Mouse (Mus musculus) heart, postnatal 0 days (tissue): ENCODE data around the gene Mob4. TPM values are rescaled to one million over a fixed set of nuclear protein-coding genes. Genes with fewer than 3 reads are reported as not detected.
A peak's percentile ranks its signal among the peaks of the same experiment; 100 is the strongest.

Source experiments
- ATAC-seq: fragments of 200-750 bp; cut with Nextera tagmentation; 2 replicates; pipeline ENCODE4 v1.8.0; 2017; ENCODE audit warnings: low read depth, moderate number of reproducible peaks, moderate library complexity; ENCODE audit not compliant: insufficient read depth
- DNase-seq: peaks from one replicate; pipeline ENCODE4 v3.0.0-alpha.2; 2016; ENCODE audit warnings: low spot score
- H3K27ac ChIP-seq: fragments of 300-500 bp; sonication (generic); 2 replicates; pipeline ENCODE4 v1.5.1; 2014; ENCODE audit warnings: low read depth, mild to moderate bottlenecking
- H3K27me3 ChIP-seq: fragments of 300-500 bp; sonication (generic); 2 replicates; pipeline ENCODE4 v1.6.1; 2014; ENCODE audit warnings: low read length, mixed read lengths; ENCODE audit not compliant: control insufficient read depth, insufficient read depth
- H3K36me3 ChIP-seq: fragments of 300-500 bp; sonication (generic); replicated peaks from 2 replicates; pipeline ENCODE4 v1.6.1; 2014; ENCODE audit warnings: low read length, mixed read lengths; ENCODE audit not compliant: control insufficient read depth, insufficient read depth
- H3K4me1 ChIP-seq: fragments of 300-500 bp; sonication (generic); 2 replicates; pipeline ENCODE4 v1.6.1; 2014; ENCODE audit warnings: antibody characterized with exemption; ENCODE audit not compliant: control insufficient read depth, insufficient read depth
- H3K4me2 ChIP-seq: fragments of 300-500 bp; sonication (generic); 2 replicates; pipeline ENCODE4 v1.6.1; 2014; ENCODE audit warnings: low read depth, mild to moderate bottlenecking, low read length, moderate library complexity
- H3K4me3 ChIP-seq: fragments of 300-500 bp; sonication (generic); 2 replicates; pipeline ENCODE4 v1.5.1; 2014; ENCODE audit warnings: low read depth, low read length
- H3K9ac ChIP-seq: fragments of 300-500 bp; sonication (generic); replicated peaks from 2 replicates; pipeline ENCODE4 v1.6.1; 2014; ENCODE audit warnings: low read depth, low read length, mixed read lengths
- H3K9me3 ChIP-seq: fragments of 300-500 bp; sonication (generic); replicated peaks from 2 replicates; pipeline ENCODE4 v1.6.1; 2016; ENCODE audit warnings: low read length; ENCODE audit not compliant: control insufficient read depth
- CTCF ChIP-seq: IDR thresholded peaks from 2 replicates; pipeline ENCODE4 v1.5.1; 2016; ENCODE audit warnings: antibody characterized with exemption, control low read depth, low read depth
- EP300 ChIP-seq: IDR thresholded peaks from 2 replicates; pipeline ENCODE4 v1.6.1; 2016; ENCODE audit warnings: antibody characterized with exemption, low read depth
- WGBS: fragments of 180-500 bp; shearing (Covaris S2); extraction: QIAGEN DNeasy Blood & Tissue Kit; methylation state at CpG from one replicate; pipeline ENCODE4 v1.1.7; 2014; 5-methylcytosine and 5-hydroxymethylcytosine counted together
- polyA plus RNA-seq: library from polyadenylated mRNA; unstranded; fragments of >200 nt; fragmentation: Nextera tagmentation; extraction: Ambion mirVana; gene quantifications from 2 replicates; pipeline ENCODE4 v1.2.1, GENCODE M21; 2015
- total RNA-seq: library from RNA; depleted of rRNA; stranded (reverse); fragments of >200 nt; gene quantifications from 2 replicates; pipeline ENCODE4 v1.2.3, GENCODE M21; 2014; ENCODE audit warnings: low replicate concordance

Mob4 gene
- total and polyA plus RNA-seq, 2 experiments from 2014 or later: 59.2 to 98.1 TPM

DNA sequence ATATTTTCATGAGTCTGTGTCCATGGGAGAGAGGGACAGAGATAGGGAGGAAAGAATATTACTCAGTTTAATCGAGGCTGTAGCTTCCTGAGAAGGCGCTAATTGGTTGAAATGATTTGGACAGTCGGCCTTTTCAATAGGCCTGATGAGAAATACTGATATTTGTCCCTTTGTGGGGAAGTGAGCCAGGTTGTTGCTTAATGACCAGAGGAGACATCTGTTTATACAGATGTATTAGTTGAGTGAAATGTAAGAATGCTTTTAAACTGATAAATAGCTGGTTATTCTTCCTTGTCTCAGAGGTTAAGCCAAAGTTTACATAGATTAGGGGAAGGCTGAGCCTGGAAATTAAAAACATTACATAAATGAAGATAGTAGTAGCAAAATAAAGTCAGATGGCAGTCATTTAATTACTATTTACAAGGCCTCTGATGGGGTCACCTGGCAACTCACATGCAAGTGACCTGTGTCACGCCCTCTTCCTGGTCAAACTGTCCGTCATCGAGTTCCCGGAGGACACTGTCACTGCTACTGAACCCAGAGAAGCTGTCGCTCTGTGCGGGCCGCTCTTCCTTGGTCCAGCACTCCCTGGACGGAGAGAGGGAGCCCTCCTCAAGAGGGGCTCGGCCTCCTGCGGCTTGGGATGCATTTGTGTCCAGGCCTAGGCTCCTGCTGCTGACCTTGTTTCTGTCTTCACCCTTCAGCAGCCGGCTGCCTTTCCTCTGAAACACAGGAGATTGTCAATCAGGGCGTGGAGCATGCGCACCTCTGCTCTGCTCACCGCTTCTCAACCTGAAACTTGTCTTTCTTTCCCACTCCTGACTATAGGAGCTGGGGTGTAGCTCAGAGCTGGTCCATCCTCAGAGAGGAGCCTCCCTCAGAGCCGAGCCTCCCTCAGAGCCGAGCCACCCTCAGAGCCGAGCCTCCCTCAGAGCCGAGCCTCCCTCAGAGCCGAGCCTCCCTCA lies 40.6 kb downstream of the Mob4 start:
- Histone ChIP-seq H3K9me3 (0 out of 2 replicates have a peak, but pooled peaks cover 4% of the 10 kb centered on the region), H3K4me2 (peak overlapping the region; percentile 34), H3K27me3 (no peaks in the 10 kb centered on the region), H3K4me1 (no peaks in the 10 kb centered on the region), H3K27ac (0 out of 2 replicates have a peak overlapping the region, but pooled peaks have one; percentile 17), H3K9ac (no peak overlapping the region), H3K36me3 (peaks cover 5% of the 10 kb centered on the region; the same call in 1 of the 2 replicates), H3K4me3 (peak overlapping the region; percentile 10)
- TF ChIP-seq EP300: no peak
- no peak for TF ChIP-seq CTCF
- no peak for ATAC-seq
- no peak for DNase-seq
- WGBS: 53% methylated on average over 22 of the region's 22 CpGs

DNA sequence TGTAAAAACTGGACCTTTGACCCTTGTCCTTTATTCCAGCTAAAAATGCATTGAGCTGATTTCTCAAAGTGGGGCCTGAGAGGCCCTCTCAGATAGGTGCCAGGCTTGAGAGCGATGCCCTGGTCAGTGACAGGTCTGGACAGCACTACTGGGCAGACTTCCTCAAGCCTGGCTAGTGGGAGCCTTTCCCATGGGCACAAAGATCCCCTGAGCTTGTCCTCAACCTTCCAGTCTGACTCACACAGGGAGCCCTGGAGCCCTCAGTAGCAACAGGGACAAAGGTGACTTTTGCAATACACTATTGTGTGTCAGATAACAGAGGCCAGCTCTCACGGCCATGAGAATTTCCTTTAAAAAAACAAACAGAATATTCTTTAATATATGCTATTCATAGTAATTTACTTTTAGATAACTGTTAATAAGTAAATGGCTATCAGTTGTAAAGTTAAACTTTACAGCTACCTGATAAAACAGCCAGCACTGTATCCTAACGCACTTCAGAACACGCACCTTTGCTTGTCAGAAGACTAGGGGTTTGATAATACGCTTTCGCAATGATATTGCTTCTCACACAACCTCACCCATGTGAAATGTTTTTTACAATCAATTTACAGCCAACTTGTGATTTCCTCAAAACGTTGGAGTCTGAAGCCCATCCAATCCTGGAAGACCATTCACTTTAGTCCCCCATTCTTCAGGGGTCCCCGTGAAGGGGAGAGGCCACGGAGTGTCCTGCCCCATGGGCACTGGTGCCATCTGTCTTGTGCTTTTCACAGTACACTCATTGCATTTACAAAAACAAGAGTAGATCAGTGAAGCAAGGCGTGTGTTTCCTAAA lies 42.9 kb downstream of the Mob4 start:
- H3K27ac ChIP-seq: no peak overlapping the region
- 0 out of 2 replicates have a peak, but pooled peaks cover 4% of the 10 kb centered on the region for H3K9me3 ChIP-seq
- peaks cover 5% of the 10 kb centered on the region; the same call in 1 of the 2 replicates for H3K36me3 ChIP-seq
- no peaks in the 10 kb centered on the region for H3K27me3 ChIP-seq
- DNase-seq (no peak), ATAC-seq (no peak)
- no peak overlapping the region for H3K9ac ChIP-seq
- WGBS: 83% methylated on average over 10 of the region's 10 CpGs
- TF ChIP-seq EP300 (no peak), CTCF (no peak)
- no peaks in the 10 kb centered on the region for H3K4me1 ChIP-seq
- H3K4me3 ChIP-seq: no peak overlapping the region
- H3K4me2 ChIP-seq: no peak overlapping the region

DNA sequence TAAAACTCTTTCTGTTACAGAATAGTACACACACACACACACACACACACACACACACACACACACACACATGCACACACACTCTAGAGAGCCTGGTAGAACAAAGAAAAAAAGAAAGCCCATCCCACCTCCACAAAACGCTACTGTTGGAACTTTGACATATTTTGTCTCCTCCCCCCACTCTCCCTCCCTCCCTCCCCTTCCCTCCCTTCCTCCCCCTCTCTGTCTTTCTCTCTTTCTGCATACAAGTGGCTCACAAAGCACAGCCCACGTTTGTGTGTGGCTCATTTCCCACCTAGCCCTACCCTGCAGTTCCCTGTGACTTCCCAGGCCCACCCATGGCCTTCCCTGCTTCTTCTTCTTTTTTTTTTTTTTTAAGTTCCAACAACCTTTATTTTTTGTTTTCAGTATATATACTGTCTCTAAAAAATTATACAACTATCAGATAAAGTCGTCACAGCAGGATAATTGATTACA lies 43.6 kb downstream of the Mob4 start:
- DNase-seq (no peak), ATAC-seq (no peak)
- H3K9me3 ChIP-seq: 0 out of 2 replicates have a peak, but pooled peaks cover 4% of the 10 kb centered on the region
- H3K36me3 ChIP-seq: peaks cover 5% of the 10 kb centered on the region; the same call in 1 of the 2 replicates
- H3K27ac ChIP-seq: no peak overlapping the region
- H3K9ac ChIP-seq: no peak overlapping the region
- H3K4me3 ChIP-seq: no peak overlapping the region
- no peaks in the 10 kb centered on the region for H3K4me1 ChIP-seq
- no peak for TF ChIP-seq EP300
- TF ChIP-seq CTCF: no peak
- no peak overlapping the region for H3K4me2 ChIP-seq
- no peaks in the 10 kb centered on the region for H3K27me3 ChIP-seq
- 23% methylated on average over 3 of the region's 3 CpGs for WGBS

DNA sequence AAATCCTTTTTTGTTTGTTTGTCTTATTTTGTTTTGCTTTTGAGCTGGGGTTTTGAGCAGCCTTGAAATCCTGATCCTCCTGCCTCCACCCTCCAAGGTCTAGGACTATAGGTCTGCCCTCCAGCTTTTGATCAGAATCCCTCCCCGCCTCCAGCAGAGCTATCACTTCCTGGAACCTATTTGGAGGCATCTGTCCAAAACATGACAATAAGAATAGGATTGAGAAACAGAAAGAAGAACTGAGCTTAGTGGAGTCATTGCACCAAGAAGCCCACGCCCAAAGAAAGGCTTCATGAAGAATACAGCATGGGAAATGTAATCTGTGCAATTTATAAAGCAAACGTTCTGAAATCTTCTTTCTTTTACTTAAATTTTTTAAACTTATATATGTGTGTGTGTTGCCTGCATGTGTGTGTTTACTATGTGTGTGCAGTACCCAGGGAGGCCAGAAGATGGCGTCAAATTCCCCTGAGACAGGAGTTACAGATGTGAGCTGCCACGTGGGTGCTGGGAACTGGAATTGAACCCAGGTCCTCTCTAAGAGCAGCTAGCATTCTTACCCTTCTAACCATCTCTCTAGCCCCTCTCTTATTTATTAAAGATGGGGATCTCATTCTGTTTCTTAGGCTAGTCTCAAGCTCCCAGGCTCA lies 49.0 kb downstream of the Mob4 start:
- H3K27me3 ChIP-seq: no peaks in the 10 kb centered on the region
- WGBS: 73% methylated on average over 5 of the region's 5 CpGs

DNA sequence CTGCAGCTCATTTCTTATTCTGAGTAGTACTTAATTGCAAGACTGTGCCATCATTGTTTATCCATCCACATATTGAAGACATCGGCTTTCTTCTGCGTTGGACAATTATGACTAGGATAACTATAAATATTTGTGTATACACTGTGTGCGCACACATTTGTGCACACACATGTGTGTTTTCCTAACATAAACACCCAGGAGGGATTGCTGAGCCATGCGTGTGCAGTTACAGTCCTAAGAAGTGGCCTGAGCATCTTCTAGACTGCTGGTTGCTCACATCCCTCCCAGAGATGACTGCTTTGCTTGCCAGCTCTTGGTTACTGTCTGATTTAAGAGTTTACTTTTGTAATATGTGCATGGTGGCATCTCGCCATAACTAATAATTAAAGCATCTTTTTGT lies 51.4 kb downstream of the Mob4 start:
- no peak overlapping the region for H3K27ac ChIP-seq
- TF ChIP-seq CTCF (no peak), EP300 (no peak)
- no peak overlapping the region for H3K4me2 ChIP-seq
- H3K9ac ChIP-seq: no peak overlapping the region
- no peak for ATAC-seq
- H3K27me3 ChIP-seq: no peaks in the 10 kb centered on the region
- H3K4me1 ChIP-seq: no peaks in the 10 kb centered on the region
- H3K9me3 ChIP-seq: no peaks in the 10 kb centered on the region
- H3K4me3 ChIP-seq: no peak overlapping the region
- H3K36me3 ChIP-seq: peaks cover 31% of the 10 kb centered on the region
- no peak for DNase-seq
- WGBS: 90% methylated on average over 5 of the region's 5 CpGs

More for the DNA sequence above, 49.0 kb downstream of the Mob4 start:
- ATAC-seq (no peak), DNase-seq (no peak)
- no peak for TF ChIP-seq CTCF
- TF ChIP-seq EP300: no peak
- H3K9ac ChIP-seq: no peak overlapping the region
- H3K4me1 ChIP-seq: no peaks in the 10 kb centered on the region
- no peak overlapping the region for H3K4me2 ChIP-seq
- no peak overlapping the region for H3K27ac ChIP-seq
- no peak overlapping the region for H3K4me3 ChIP-seq
- peaks cover 36% of the 10 kb centered on the region for H3K36me3 ChIP-seq
- H3K9me3 ChIP-seq: no peaks in the 10 kb centered on the region
